Mouse (Mus musculus) liver, adult 2 months (tissue): Measurements from ENCODE around the gene Rasal1.

Experiments used
- CTCF ChIP-seq: fragments of 200-500 bp; IDR thresholded peaks from 2 replicates; pipeline ENCODE4 v1.5.1; 2011; ENCODE audit warnings: low read depth, low read length, control low read depth
- POLR2A ChIP-seq: fragments of 200-500 bp; IDR thresholded peaks from 2 replicates; pipeline ENCODE4 v1.6.1; 2011; ENCODE audit warnings: low read length, control low read depth; ENCODE audit not compliant: insufficient read depth; ENCODE audit errors: extremely low read depth

DNA sequence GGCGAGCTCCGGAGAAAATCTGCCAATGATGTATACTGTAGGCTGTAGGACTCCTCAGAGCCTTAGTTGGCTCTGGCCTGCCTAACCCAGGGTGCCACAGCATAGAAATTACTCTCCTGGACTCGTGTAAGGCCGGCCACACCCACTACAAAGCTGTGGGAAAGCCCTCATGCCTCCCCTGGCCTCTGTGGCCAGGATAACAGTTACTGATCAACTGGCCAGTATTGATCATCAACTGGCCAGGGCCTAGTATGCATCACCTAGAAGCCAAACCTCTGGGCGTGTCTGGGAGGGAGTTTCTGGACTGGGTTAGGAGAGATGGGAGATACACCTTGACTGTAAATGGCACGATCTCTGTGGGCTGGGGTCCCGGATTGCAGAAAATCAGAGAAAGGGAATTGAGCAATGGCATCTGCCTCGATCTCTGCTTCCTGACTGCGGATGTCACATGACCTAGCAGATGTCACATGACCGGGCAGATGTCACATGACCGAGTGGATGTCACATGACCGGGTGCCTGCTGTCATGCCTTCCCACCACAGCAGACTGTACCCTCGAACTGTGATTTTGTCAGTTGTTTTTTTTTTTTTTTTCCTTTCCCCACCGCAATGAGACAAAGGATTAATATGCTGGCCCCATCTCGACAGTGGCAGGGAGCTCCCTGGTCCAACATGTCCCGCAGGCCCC, 47.6 kb downstream of the Rasal1 start:
- TF ChIP-seq CTCF (no peak), POLR2A (no peak)
